Mouse (Mus musculus) forebrain, embryonic 13.5 days (tissue): ENCODE measurements around the gene Zcchc14. TPM values are rescaled to one million over a fixed set of nuclear protein-coding genes. Genes with fewer than 3 reads are reported as not detected.
"Not testable (repeated sequence)": the region's sequence is repeated elsewhere in the genome, so short reads cannot be mapped to it uniquely, and the experiment has no call there.

Experiments
- ATAC-seq: fragments of 200-750 bp; cut with Nextera tagmentation; 2 replicates; pipeline ENCODE4 v1.8.0; 2017
- H3K27ac ChIP-seq: fragments of 300-500 bp; sonication (generic); 2 replicates; pipeline ENCODE4 v1.5.1; 2015; ENCODE audit warnings: inconsistent platforms, mild to moderate bottlenecking, moderate library complexity
- H3K27me3 ChIP-seq: fragments of 300-500 bp; sonication (generic); 2 replicates; pipeline ENCODE4 v1.6.1; 2015; ENCODE audit warnings: mild to moderate bottlenecking, inconsistent platforms
- H3K36me3 ChIP-seq: fragments of 300-500 bp; sonication (generic); 2 replicates; pipeline ENCODE4 v1.6.1; 2015; ENCODE audit warnings: mild to moderate bottlenecking, inconsistent platforms; ENCODE audit not compliant: poor library complexity, severe bottlenecking
- H3K4me1 ChIP-seq: fragments of 300-500 bp; sonication (generic); 2 replicates; pipeline ENCODE4 v1.6.1; 2015; ENCODE audit warnings: inconsistent platforms
- H3K4me2 ChIP-seq: fragments of 300-500 bp; sonication (generic); 2 replicates; pipeline ENCODE4 v1.6.1; 2015; ENCODE audit warnings: inconsistent platforms, mild to moderate bottlenecking, moderate library complexity
- H3K4me3 ChIP-seq: fragments of 300-500 bp; sonication (generic); 2 replicates; pipeline ENCODE4 v1.5.1; 2015; ENCODE audit warnings: mild to moderate bottlenecking, inconsistent platforms
- H3K9ac ChIP-seq: fragments of 300-500 bp; sonication (generic); 2 replicates; pipeline ENCODE4 v1.6.1; 2015; ENCODE audit warnings: mild to moderate bottlenecking, inconsistent platforms
- H3K9me3 ChIP-seq: fragments of 300-500 bp; sonication (generic); replicated peaks from 2 replicates; pipeline ENCODE4 v1.6.1; 2016; ENCODE audit warnings: inconsistent platforms
- WGBS: fragments of 180-500 bp; shearing (Covaris S2); methylation state at CpG from one replicate; pipeline ENCODE4 v1.1.7; 2015; 5-methylcytosine and 5-hydroxymethylcytosine counted together
- polyA plus RNA-seq: library from polyadenylated mRNA; unstranded; fragments of >200 nt; fragmentation: Nextera tagmentation; extraction: Ambion mirVana; gene quantifications from 2 replicates; pipeline ENCODE4 v1.2.1, GENCODE M21; 2015

The Zcchc14 gene
- polyA plus RNA-seq, 1 experiment from 2014 or later, result 30.0 TPM

DNA sequence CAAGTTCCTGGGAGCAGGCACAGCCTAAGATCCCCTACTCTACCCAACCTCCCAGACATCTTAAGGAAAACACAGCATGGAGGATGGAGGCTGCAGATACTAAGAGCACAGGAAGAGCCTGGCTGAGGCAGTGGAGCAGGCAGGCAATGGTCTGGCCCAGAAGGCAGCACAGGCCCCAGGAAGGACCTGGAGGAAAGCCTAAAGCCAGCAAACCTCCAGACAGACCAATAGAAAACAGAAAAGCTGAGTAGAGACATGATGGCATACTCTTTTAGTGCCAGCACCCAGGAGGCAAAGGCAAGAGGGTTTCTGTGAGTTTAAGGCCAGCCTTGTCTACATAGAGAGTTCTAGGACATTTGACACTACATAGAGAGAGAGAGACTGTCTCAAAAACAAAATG lies 39.3 kb downstream of the Zcchc14 start:
- Histone ChIP-seq H3K4me3 (no peak overlapping the region), H3K9ac (no peak overlapping the region), H3K4me1 (no peaks in the 10 kb centered on the region), H3K27me3 (no peaks in the 10 kb centered on the region), H3K36me3 (peaks cover 70% of the 10 kb centered on the region), H3K9me3 (no peaks in the 10 kb centered on the region), H3K27ac (peak overlapping the region; percentile 31; the same call in 1 of the 2 replicates), H3K4me2 (no peak overlapping the region)
- no peak for ATAC-seq

DNA sequence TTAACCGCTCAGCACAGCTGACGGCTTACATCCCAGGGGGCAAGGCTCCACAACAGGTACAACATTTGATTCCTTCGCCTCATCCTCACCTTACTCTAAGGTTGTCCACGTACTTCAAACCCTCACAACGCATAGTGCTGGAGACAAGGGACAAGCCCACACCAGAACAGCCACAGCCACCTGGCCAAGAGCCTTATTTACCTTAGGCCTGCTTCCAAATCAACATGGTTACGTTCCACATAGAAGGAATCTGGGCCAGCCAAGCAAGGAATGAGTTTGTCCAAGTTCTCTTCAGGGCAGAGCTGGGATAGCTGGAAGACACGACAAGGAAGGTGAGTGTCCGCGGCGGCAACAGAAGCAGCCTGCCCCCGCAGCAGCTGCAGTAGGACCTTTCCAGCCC lies 42.8 kb downstream of the Zcchc14 start:
- 93% methylated on average over 11 of the region's 11 CpGs for WGBS

DNA sequence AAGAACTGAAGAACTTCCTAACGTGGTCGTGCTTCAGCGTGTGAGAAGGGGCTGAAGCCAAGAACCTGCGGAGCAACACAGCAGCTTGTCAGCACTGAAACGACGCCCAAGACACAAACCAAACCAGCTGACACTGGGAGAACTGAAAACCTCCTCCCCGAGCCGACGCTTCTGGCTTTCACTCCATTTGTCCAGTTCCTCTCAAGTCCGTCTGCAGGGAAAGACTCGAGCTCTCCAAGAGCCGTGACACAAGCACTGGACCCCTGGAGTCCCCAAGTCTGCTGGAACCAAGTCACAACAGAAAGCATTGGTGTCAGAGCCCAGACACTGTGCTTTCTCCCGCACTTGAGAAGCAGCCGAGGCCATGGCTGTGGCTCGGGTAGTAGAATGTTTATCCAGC lies 43.5 kb downstream of the Zcchc14 start:
- peaks cover 77% of the 10 kb centered on the region for H3K36me3 ChIP-seq
- 92% methylated on average over 15 of the region's 15 CpGs for WGBS
- H3K4me3 ChIP-seq, result no peak overlapping the region
- no peak overlapping the region for H3K9ac ChIP-seq
- no peaks in the 10 kb centered on the region for H3K9me3 ChIP-seq
- no peak overlapping the region for H3K27ac ChIP-seq
- H3K4me2 ChIP-seq, result no peak overlapping the region
- H3K27me3 ChIP-seq, result no peaks in the 10 kb centered on the region
- no peak for ATAC-seq
- no peaks in the 10 kb centered on the region for H3K4me1 ChIP-seq

More for the DNA sequence above, 42.8 kb downstream of the Zcchc14 start:
- peaks cover 72% of the 10 kb centered on the region for H3K36me3 ChIP-seq
- H3K4me1 ChIP-seq, result no peaks in the 10 kb centered on the region
- no peak for ATAC-seq
- H3K4me3 ChIP-seq, result no peak overlapping the region
- no peak overlapping the region for H3K4me2 ChIP-seq
- no peak overlapping the region for H3K9ac ChIP-seq
- H3K9me3 ChIP-seq, result no peaks in the 10 kb centered on the region
- H3K27ac ChIP-seq, result no peak overlapping the region
- no peaks in the 10 kb centered on the region for H3K27me3 ChIP-seq

DNA sequence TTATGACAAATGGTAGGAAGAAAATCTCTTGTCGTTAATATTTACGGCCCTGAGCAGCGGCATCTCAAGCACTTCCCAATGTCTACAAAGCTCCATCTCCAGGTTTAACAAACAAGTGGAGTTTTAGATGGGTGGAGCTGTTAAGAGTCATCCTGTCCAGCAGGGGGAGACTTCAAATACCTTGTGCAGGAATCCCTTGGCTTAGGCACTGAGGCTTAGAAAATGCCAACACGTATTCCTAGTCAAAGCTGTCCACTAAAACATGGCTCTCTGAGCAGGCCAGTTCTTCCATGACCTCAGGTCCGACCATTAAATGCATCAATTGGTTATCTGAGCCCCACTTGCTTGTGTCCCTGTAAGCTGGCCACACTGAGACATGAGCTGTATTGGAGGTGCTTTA lies 45.0 kb downstream of the Zcchc14 start:
- H3K27me3 ChIP-seq, result no peaks in the 10 kb centered on the region
- WGBS, result 90% methylated on average over 5 of the region's 5 CpGs

DNA sequence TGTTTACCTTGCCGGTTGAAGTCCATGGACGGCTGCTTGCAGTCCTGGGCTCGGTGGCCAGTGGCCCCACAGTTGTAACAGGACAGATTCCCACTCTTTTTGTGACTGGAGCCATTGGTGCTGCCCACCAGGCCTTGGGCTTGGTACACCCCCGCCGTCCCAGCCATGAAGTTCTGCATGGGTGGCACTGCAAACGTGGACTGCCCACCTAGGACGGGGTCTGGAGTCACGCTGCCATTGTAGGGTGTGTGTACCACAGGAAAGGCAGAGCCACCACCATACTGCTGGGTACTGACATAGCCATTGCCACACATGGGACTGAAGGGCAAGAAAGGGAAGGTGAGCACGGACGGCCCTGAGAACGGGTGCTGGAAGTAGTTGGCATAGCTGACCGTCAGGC lies 48.9 kb downstream of the Zcchc14 start:
- Histone ChIP-seq H3K4me3 (no peak overlapping the region), H3K4me1 (no peaks in the 10 kb centered on the region), H3K27ac (no peak overlapping the region), H3K9ac (no peak overlapping the region), H3K27me3 (no peaks in the 10 kb centered on the region), H3K36me3 (peaks cover 98% of the 10 kb centered on the region), H3K9me3 (no peaks in the 10 kb centered on the region), H3K4me2 (no peak overlapping the region)
- no peak for ATAC-seq
- WGBS, result 98% methylated on average over 12 of the region's 12 CpGs

More for the DNA sequence above, 45.0 kb downstream of the Zcchc14 start:
- ATAC-seq, result no peak
- H3K9ac ChIP-seq, result no peak overlapping the region
- H3K4me3 ChIP-seq, result no peak overlapping the region
- H3K9me3 ChIP-seq, result no peaks in the 10 kb centered on the region
- no peak overlapping the region for H3K4me2 ChIP-seq
- H3K27ac ChIP-seq, result no peak overlapping the region
- H3K4me1 ChIP-seq, result no peaks in the 10 kb centered on the region
- peaks cover 93% of the 10 kb centered on the region for H3K36me3 ChIP-seq

DNA sequence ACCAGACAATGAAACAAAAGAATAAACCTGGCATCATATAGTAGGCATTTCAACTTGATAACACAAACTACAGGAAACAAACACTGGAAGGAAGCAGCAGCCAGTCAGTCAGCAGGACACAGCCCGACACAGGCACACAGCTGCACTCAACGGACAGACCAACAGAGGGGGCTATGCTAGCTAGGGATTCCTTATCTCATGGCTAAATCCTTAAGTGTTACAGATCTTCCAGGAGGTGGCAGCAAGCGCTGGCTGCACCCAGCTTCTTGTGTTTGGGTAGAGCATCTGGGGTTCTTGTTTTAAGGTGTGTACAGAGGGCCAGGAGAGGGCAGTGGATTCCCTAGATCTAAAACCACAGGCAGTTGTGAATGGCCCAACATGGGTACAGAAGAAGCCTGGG lies 49.8 kb downstream of the Zcchc14 start:
- 34% methylated on average over 3 of the region's 3 CpGs for WGBS
- Histone ChIP-seq H3K9ac (no peak overlapping the region), H3K4me2 (no peak overlapping the region), H3K4me1 (no peaks in the 10 kb centered on the region), H3K27ac (no peak overlapping the region), H3K36me3 (peaks cover 94% of the 10 kb centered on the region), H3K9me3 (no peaks in the 10 kb centered on the region), H3K4me3 (no peak overlapping the region), H3K27me3 (no peaks in the 10 kb centered on the region)
- peak; percentile 28; the same call in 1 of the 2 replicates for ATAC-seq

DNA sequence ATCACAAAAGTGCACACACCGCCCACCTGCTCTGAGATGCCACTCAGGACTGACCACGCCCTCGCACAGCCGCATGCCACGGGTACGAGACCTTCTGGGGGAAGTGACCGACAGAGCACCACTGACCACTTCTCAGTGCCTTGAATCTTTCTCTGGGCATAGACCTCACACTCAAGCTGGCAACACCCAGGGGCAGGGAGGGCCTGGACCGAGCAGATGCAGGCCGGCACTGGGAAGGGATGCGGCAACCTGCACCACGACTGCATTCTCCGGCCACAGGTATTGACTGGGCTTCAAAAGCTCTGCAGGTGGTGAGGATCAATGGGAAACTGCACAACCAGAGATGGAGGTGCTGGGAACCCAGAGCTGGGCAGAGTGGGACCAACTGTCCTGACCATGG lies 50.3 kb downstream of the Zcchc14 start:
- WGBS, result 91% methylated on average over 12 of the region's 12 CpGs
- Histone ChIP-seq H3K4me2 (no peak overlapping the region), H3K4me1 (no peaks in the 10 kb centered on the region), H3K4me3 (no peak overlapping the region), H3K27me3 (no peaks in the 10 kb centered on the region), H3K9me3 (no peaks in the 10 kb centered on the region), H3K27ac (no peak overlapping the region), H3K36me3 (peaks cover 94% of the 10 kb centered on the region), H3K9ac (no peak overlapping the region)
- no peak for ATAC-seq

DNA sequence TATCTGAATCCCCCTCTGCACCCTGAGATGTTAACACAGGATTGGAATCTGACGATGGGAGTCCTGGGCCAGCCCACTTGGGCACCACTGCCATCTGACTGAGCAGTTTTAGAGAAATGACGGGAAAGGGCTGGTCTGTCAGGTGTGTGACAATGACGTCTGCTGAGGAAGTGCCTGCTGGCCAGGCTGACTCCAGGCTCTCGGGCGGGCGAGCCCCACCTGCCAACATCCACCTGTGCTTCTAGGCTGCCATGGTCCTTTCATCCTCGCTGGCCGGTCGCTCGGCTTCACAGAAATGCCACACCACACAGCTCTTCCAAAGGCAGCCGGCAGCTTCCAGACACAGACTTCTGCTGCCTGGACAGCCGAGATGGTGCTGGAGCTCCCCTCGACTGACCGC lies 52.9 kb downstream of the Zcchc14 start:
- Histone ChIP-seq H3K9me3 (no peaks in the 10 kb centered on the region), H3K4me3 (no peak overlapping the region), H3K4me1 (no peaks in the 10 kb centered on the region), H3K27ac (no peak overlapping the region), H3K36me3 (peaks cover 91% of the 10 kb centered on the region), H3K27me3 (no peaks in the 10 kb centered on the region), H3K4me2 (no peak overlapping the region), H3K9ac (no peak overlapping the region)
- no peak for ATAC-seq
- 90% methylated on average over 14 of the region's 14 CpGs for whole genome bisulfite sequencing

DNA sequence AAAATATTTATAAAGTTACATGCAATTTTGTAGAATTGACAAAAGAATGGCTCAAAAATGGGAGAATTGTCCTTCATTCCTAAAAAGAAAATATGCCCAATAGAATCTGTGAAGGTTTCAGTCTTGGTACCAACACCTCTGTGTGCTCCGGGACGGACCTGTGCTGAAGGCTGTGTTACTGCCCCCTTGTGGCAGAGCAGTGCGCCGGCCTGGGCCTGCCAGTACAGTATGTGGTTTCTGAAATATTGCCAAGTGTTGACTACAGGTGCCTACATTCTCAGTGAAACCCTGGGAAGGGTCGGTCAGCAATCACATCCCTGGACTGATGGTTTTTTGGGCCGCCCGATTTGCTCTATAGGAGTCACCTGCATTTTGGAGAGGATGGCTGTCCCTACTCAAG lies 53.8 kb downstream of the Zcchc14 start:
- no peaks in the 10 kb centered on the region for H3K9me3 ChIP-seq
- H3K27me3 ChIP-seq, result no peaks in the 10 kb centered on the region
- no peaks in the 10 kb centered on the region for H3K4me1 ChIP-seq
- no peak overlapping the region for H3K4me3 ChIP-seq
- no peak overlapping the region for H3K27ac ChIP-seq
- no peak overlapping the region for H3K9ac ChIP-seq
- WGBS, result 39% methylated on average over 7 of the region's 7 CpGs
- peak; percentile 82 for ATAC-seq
- peaks cover 91% of the 10 kb centered on the region for H3K36me3 ChIP-seq
- no peak overlapping the region for H3K4me2 ChIP-seq

DNA sequence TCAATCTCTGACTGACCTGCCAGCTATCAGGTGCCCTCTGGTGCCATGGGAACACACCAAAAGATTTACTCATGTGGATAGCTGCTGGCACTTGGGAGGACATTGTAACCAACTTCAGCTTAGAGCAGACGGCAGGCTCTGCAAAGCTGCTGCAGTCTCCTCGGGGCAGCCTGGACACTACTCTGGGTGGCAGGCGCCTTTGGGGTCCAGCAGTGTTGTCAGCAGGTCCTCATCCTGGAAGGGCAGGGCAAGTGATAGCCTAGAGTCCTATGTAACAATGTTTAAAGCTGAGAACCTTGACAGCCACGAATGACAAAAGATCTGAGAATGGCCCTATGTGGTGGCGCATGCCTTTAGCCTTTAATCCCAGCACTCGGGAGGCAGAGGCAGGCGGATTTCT lies 54.5 kb downstream of the Zcchc14 start:
- WGBS, result 92% methylated on average over 7 of the region's 7 CpGs
- no peak for ATAC-seq
- Histone ChIP-seq H3K9me3 (no peaks in the 10 kb centered on the region), H3K9ac (no peak overlapping the region), H3K36me3 (peaks cover 91% of the 10 kb centered on the region), H3K4me3 (no peak overlapping the region), H3K27me3 (no peaks in the 10 kb centered on the region), H3K4me1 (0 out of 2 replicates have a peak, but pooled peaks cover 3% of the 10 kb centered on the region), H3K27ac (no peak overlapping the region), H3K4me2 (no peak overlapping the region)

DNA sequence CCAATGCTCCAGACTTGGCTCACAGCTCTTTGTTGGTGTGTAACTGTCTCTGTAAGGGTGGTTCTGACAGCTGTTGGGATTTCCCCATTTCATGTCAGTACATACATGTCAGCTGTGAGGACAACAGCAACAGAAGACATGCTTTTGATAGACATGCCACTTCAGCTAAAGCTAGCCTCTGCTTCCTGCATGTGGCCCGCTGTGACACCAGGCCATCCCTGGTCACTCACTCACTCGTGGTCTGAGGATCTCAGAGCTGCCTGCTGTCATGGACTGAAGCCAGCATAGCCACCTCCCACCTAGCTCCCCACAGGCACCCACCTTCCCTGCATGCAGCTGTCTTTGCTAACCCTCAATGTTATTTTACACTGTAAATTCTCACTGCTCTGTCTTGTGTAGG lies 55.2 kb downstream of the Zcchc14 start:
- H3K4me2 ChIP-seq, H3K9me3 ChIP-seq, H3K27ac ChIP-seq, H3K9ac ChIP-seq, ATAC-seq, H3K4me3 ChIP-seq, H3K4me1 ChIP-seq, H3K27me3 ChIP-seq: not testable (repeated sequence)
- H3K36me3 ChIP-seq, result peaks cover 85% of the 10 kb centered on the region
- WGBS, result 85% methylated on average over 2 of the region's 2 CpGs

DNA sequence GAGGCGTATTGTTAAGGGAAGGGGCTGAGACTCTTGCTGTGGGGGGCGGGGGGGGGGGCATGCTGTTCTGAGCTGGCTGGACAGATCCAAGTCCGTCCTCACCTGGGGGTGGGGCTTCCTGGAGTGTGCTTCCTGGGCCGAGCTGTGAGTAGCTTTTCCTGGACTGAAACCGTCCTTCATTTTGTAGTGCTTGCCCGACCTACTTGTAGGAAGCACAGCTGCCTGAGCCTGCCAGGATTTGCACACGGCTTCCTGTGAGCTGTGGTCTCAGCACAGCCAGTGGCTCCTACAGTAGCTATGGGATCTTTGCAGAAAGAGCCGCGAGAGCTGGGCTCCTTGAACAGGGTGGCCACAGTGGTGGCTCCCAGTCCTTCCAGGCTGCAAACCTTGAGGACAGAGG lies 58.7 kb downstream of the Zcchc14 start:
- H3K4me3 ChIP-seq, result no peak overlapping the region
- ATAC-seq, result no peak
- H3K9me3 ChIP-seq, result no peaks in the 10 kb centered on the region
- H3K4me1 ChIP-seq, result peaks cover 32% of the 10 kb centered on the region
- no peaks in the 10 kb centered on the region for H3K27me3 ChIP-seq
- H3K36me3 ChIP-seq, result peaks cover 51% of the 10 kb centered on the region
- H3K4me2 ChIP-seq, result no peak overlapping the region
- 81% methylated on average over 9 of the region's 9 CpGs for WGBS
- no peak overlapping the region for H3K9ac ChIP-seq
- H3K27ac ChIP-seq, result no peak overlapping the region

DNA sequence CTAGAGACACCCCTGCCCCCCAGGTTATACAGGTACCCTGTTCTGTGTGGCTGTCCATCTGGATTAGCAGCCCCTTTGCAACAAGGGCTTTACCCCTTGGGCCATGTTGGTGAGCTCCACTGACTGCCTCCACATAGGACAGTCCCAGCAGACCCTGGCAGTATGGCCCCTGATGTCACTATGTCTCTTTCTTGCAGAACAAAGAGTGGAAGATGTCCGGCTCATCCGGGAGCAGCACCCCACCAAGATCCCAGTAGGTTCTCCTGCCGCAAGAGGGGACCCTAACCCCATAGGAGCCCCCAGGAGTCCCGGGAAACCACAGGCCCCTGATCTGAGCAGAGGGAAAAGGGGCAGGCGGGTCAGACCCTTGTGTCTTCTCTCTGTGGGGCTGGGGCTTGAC lies 59.4 kb downstream of the Zcchc14 start:
- Histone ChIP-seq H3K9me3 (no peaks in the 10 kb centered on the region), H3K36me3 (peaks cover 48% of the 10 kb centered on the region), H3K27ac (no peak overlapping the region), H3K27me3 (no peaks in the 10 kb centered on the region), H3K9ac (no peak overlapping the region), H3K4me1 (peaks cover 32% of the 10 kb centered on the region), H3K4me2 (no peak overlapping the region), H3K4me3 (no peak overlapping the region)
- ATAC-seq, result no peak
- WGBS, result 89% methylated on average over 5 of the region's 5 CpGs
